Mouse (Mus musculus): Measurements from ENCODE around the gene Tgm4.
A peak's percentile ranks its signal among the peaks of the same experiment; 100 is the strongest.

Gene Tgm4

GRCm38 (mm10) chr9:123107186-123107585, 72.7 kb downstream of the Tgm4 start:
- peak; percentile 42 for DNase-seq (ENCODE audit: low read depth)

GRCm38 (mm10) chr9:123109188-123109587, 74.7 kb downstream of the Tgm4 start:
- DNase-seq (ENCODE audit: low read depth): no peak

- peak; percentile 52 for DNase-seq (ENCODE audit: low read depth)
Observed at GRCm38 (mm10) chr9:123111751-123112221, 77.3 kb downstream of the Tgm4 start.

GRCm38 (mm10) chr9:123112805-123113521, 78.4 kb downstream of the Tgm4 start, which contains the start of the genes Zdhhc3 and Exosc7:
TSS of gene Zdhhc3 (minus strand) at chr9:123113205.
TSS of gene Exosc7 (plus strand) at chr9:123113215.
- peak; percentile 94 for DNase-seq (ENCODE audit: low read depth)

GRCm38 (mm10) chr9:123113931-123114330, 79.4 kb downstream of the Tgm4 start:
- no peak for DNase-seq (ENCODE audit: low read depth)

- no peak for DNase-seq (ENCODE audit: low read depth)
Observed at GRCm38 (mm10) chr9:123115566-123115965, 81.0 kb downstream of the Tgm4 start.

Data from NIH3T3 (cell line).